Mouse (Mus musculus) NIH3T3 (cell line): Measurements from ENCODE around the gene Wnt3.

Experiments used
- DNase-seq: peaks from one replicate; pipeline ENCODE4 v3.0.0-alpha.2; 2012; ENCODE audit warnings: low read depth

Gene Wnt3

DNA sequence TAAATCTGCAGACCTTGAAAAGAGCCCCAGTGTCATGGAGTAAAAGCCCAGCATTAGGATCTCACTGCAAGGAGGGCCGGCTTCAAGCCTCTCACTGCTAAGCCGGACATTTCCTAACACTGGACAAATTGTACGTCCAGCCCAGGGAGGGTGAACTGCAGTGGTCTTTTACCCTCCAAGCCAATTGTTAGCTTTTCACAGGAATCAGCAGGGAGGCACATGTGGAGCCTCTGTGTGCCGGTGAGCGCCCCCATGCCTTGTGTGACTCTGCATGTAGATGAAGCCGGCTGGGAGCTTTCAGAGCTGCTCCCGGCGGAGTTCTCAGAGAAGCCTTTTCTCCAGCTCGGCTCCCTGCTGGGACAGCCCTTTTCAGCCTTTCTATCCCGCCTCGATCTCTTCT, 66.9 kb downstream of the Wnt3 start:
- no peak for DNase-seq

DNA sequence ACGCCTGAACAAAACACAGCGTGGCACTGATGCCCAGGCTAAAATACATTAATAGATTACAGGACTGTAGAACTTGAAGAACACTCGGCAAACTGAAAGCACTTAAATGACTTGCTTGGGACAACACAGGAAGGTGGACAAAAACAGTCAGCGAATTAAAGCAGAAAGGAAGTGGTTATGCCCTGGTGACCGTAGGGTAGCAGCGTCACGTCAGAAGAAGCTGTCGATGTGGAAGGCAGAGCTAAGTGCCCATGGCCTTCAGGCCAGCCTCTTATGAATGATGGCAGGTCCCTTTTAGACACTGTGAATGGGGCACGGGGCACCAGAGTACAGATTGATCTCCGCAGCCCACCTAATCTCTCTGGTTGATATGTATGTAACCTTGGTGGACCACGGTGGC, 74.3 kb downstream of the Wnt3 start:
- no peak for DNase-seq

DNA sequence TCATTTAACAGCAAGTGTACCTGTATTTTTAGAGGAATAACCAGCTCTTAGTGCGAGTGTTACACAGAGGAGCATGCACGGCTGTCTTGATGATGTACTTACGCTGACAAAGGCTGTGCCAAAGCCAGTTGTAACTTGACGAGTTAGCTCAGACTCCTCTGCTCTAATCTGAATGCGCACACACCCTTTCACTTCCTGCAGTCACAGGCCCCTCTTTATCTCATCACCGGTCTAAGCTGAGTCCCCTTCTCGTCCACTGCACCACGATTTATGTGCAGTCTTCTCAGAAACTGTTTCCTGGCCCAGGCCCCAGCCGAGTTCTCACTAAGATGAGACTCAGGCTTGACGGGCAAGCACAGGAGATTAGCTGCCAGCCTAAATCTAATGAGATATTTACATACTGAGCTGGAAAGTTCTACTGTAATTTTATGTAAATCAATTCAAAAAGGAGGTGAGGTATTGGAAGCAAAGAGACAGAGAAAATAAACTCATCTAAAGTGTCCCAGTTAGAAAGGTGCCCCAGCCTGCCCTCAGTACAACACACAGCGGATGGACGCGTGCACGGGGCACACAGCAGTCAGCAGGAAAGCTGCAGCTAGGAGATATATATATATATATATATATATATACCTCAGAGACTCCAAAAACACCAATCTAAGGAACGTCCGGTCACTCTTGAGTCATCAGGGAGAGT, 78.8 kb downstream of the Wnt3 start:
- no peak for DNase-seq

DNA sequence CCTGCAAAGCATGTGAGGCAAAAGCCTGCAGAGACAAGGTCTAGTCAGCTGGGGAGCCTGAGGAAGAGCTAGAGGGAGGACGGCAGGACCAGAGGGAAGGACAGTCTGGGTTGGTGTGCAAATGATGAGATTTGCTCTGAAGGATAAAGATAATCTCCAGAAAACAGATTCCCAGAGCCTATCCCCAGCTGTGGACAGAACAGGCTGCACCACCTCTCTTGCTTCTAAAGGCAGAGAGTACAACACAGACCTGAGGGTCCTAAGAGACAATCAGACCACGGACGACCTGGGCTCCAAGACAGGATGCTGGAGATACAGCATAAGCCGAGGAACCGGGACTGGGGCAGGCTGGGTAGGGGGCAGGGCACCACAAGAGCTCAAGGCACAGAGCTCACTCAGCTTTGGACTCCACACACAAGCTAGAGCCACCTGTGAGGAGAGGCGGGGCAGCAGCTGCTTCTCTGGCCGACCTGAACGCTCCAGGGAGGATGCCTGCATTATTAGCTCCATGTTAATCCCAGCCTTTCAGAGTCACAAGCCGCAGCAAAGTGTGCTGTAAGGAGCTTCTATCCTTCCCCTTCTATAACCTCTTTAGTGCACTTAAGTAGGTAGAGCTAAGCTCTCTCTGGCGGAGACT, 79.5 kb downstream of the Wnt3 start:
- peak; percentile 41 for DNase-seq

DNA sequence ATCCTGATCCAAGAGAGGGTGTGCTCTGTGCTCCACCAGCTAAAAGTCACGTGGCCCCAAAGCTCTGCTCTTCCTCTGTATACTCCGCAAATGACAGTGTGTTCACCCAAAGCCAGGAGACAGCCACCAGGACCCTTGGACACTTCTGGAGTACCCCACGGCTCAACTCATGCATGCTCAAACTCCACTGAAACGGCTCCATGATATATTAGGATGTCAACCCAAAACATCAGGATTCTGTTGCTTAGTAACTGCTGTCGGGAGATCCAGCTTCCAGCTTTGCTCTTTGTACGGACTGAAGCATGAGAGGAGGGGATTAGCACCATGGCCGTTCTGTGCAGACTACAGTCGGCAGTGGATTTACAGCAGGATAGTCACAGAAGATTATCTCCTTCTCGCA, 80.3 kb downstream of the Wnt3 start:
- no peak for DNase-seq

DNA sequence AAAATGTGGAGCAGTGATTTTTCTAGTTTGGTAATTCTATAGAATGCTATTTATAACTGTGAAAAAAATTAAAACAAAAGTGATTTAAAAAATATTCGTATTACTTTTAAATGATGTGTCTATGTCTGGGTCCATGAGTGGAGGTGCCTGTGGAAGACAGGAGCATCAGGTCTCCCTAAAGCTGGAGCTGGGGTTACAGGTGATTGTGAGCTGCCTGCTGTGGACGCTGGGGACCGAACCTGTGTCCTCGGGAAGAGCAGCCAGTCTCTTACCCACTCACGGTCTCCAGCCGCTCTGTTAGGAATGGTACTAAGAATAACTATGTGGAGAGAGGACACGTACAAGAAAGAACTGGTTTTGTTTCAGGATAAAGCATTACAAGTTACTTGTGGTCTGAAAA, 82.7 kb downstream of the Wnt3 start:
- DNase-seq = no peak

DNA sequence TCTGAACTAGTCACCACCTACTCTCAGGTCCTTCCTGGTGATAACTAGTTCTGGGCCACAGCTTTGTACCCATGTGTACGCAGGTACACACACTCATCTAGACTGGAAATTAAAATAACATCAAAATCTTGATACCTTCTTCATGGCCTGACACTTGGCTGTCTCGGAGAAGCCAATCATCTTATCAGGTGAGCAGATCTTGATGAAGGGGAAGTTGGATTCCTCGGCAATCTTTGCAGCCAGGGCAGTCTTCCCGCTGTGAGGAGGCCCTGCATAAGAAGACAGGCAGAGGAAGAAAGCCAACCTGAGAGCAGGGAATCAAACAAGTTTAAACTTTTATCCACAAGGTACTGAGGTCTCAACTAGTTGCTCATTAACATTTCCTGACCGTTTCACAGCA, 84.8 kb downstream of the Wnt3 start:
- DNase-seq = no peak

DNA sequence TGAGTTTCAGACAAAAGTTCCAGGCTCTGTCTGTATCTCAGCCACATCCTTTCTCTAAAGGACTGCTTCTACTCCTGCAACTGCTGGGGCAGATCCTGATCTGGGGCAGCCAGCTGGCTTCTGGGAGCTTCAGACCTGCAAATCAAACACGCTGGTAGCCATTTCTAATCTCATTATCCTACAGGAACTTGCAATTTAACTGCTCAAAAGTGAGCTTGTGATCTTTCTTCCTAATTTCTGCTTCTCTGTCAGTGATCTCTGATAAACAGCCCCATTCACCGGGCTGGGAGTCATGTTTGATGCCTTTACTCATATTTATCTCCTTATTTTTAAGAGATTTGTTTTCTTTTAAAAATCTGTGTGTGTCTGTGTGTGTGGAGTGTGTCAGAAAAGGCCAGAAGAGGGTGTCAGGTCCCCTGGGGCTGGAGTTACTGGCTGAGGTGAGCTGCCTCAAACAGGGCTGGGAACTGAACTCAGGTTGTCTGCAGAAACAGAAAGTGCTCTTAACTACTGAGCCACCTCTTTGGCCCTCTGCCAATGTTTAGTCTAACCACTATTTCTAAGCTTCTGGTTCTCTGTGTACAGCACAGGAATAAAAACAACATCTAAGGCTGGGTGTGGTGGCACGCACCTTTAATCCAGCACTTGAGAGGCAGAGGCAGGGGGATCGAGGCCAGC, 86.1 kb downstream of the Wnt3 start:
- DNase-seq = peak; percentile 24

DNA sequence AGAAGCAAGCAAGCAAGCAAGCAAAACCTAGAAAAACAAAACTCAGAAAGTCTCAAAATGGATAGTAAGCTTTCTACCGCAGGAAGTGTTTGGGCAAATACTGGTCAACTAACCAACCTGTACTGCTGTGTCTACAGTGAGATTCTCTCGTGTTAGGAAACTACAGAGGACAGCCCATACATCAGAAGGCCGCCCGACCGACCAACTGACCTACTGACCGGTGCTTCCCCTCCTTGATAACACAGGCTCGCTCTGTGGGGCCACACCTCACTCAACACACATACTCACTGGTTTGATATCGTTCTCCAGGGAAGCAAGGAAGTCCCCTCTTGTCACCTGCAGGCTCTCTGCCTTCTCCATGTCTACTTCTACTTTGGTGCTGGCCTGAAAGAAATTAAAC, 89.0 kb downstream of the Wnt3 start:
- no peak for DNase-seq

DNA sequence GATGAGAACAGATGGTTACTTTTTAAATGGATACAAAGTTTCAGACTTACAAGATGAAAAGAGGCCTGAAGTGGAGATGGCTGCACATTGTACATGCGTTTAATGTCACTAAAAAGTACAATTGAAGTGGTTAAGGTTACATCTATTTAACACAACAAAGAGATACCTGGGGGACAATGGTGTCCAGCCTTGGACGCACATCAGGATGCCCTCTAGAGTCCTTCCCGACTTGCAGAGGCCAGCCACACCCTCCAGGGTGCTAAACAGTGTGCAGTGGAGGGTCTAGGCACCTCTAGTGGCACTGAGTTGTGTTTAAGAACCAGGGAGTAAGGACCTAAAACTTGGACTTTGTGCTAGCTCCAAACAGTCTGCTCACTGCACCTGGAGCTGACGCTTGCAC, 90.5 kb downstream of the Wnt3 start:
- no peak for DNase-seq

DNA sequence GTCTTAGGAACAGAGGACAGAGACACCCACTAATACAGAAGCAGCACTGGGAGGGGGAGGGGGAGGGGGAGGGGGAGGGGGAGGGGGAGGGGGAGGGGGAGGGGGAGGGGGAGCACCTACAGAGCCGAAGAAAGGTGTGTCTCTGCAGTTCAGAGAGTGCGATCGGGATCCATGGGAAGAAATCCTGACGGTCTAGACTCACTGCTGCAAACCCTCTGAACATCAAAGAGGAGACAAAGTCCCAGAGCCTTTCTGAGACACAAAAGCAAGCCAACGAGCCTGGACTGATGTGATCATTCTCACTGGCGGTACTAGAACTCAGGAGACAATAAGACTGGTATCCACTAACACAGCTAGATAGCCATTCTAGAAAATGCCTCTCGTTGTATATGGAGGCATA, 91.4 kb downstream of the Wnt3 start:
- no peak for DNase-seq
